In genomic region chr17:54155801-54156200, GRCm38 (mm10) we compare ENCODE assay signal across 18 mouse cellular contexts.
"Had no signal": no experiment of that assay in that cellular context is flagged by ENCODE, and none has a peak within 500 bp of the region (broad histone marks: within the 10 kb centered on the region; RNA-seq: fewer than 3 reads in every experiment).

No protein-coding gene starts in this region.

- ATAC-seq: liver, postnatal 0 days; lung, postnatal 0 days; midbrain, embryonic 13.5 days; midbrain, embryonic 15.5 days had no signal

- H3K4me2 ChIP-seq: lung, embryonic 15.5 days; midbrain, embryonic 11.5 days; midbrain, embryonic 13.5 days; midbrain, embryonic 15.5 days; neural tube, embryonic 12.5 days; stomach, embryonic 15.5 days had no signal

- H3K9ac ChIP-seq: liver, postnatal 0 days; lung, embryonic 15.5 days; midbrain, embryonic 13.5 days; midbrain, embryonic 15.5 days; neural tube, embryonic 12.5 days; stomach, embryonic 15.5 days had no signal

- H3K9me3 ChIP-seq: lung, embryonic 15.5 days; midbrain, embryonic 13.5 days; midbrain, embryonic 15.5 days; neural tube, embryonic 12.5 days; stomach, embryonic 15.5 days had no signal

- DNase-seq: liver, postnatal 0 days; lung, adult 2 months; lung, postnatal 14 days; lung, postnatal 36 days; right cerebral cortex, postnatal 14 days; thymus, adult 2 months; thymus, postnatal 25 days; thymus, postnatal 4 days had no signal

- H3K4me3 ChIP-seq: lung, embryonic 15.5 days; megakaryocyte, embryonic 14.5 days; midbrain, embryonic 13.5 days; midbrain, embryonic 15.5 days; neural tube, embryonic 12.5 days; stomach, embryonic 15.5 days had no signal

- H3K27me3 ChIP-seq: lung, embryonic 15.5 days; megakaryocyte, embryonic 14.5 days; midbrain, embryonic 13.5 days; midbrain, embryonic 15.5 days; neural tube, embryonic 12.5 days; stomach, embryonic 15.5 days had no signal

- H3K4me1 ChIP-seq: megakaryocyte, embryonic 14.5 days; midbrain, embryonic 13.5 days; midbrain, embryonic 15.5 days; neural tube, embryonic 12.5 days had no signal

- H3K27ac ChIP-seq: lung, embryonic 15.5 days; macrophage; midbrain, embryonic 13.5 days; midbrain, embryonic 15.5 days; neural tube, embryonic 12.5 days; stomach, embryonic 15.5 days; stomach, postnatal 0 days had no signal

- H3K36me3 ChIP-seq: lung, embryonic 15.5 days; midbrain, embryonic 13.5 days; midbrain, embryonic 15.5 days; neural tube, embryonic 12.5 days; stomach, embryonic 15.5 days had no signal
